Mouse (Mus musculus) urinary bladder, postnatal 0 days (tissue): ENCODE measurements around the gene Gm867. TPM values are rescaled to one million over a fixed set of nuclear protein-coding genes. Genes with fewer than 3 reads are reported as not detected.

Source experiments
- polyA plus RNA-seq: library from polyadenylated mRNA; unstranded; fragments of >200 nt; fragmentation: Nextera tagmentation; extraction: Ambion mirVana; gene quantifications from 2 replicates; pipeline ENCODE4 v1.2.1, GENCODE M21; 2015

The Gm867 gene
- 0.29 TPM in 1 of 2 replicates, not detected in the other for polyA plus RNA-seq

GRCm38 (mm10) chr10:75940520-75940919 is at the start of gene Gm867:
Gene Gm867, minus strand, starts transcription at chr10:75940672.

GRCm38 (mm10) chr10:75954381-75954811 is 13.9 kb upstream of the Gm867 start, which contains the start of gene Gm5134:
Gene Gm5134, plus strand, starts transcription at chr10:75954514.

GRCm38 (mm10) chr10:75942736-75943477 is 2.4 kb upstream of the Gm867 start, which contains the start of gene Vpreb3:
Gene Vpreb3, plus strand, starts transcription at chr10:75943057.

DNA sequence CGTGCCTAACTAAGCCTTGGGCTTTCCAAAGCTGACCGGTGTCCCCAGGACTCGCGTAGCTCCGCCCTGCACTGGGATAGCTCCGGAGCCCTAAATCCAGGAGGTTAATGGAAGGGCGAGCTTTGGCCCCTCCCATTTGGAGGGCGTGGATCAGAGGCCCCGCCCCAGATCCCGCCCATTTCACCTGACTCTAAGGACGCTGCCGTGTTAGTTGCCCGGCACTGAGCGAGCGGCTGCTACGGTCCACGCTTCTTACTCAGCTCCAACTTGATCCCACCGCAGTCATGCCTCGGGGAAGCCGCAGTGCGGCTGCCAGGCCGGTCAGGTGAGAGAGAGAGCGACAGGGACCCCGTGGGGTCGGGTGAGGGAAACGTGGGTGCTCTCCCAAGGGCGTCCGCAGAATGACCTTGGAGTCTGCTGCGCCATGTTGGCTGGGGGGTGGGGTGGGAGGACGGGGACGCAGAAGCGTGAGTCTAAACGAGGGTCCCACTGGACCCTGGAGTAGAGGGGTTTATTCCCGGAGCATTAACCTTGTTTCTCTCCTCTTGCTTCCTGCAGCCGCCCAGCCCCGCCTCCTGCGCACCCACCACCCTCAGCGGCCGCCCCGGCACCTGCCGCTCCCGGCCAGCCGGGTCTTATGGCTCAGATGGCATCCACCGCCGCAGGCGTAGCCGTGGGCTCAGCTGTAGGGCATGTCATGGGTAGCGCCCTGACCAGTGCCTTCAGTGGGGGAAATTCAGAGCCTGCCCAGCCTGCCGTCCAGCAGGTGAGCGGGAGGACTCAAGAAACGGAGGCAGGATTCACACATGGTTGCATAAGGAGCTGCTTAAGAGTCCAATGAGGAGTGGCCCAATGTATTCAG is 4.6 kb downstream of the Gm867 start, which contains the start of gene Mmp11:
TSS of gene Mmp11 (minus strand) at position 817 of the 862 bp plus-strand sequence.

DNA sequence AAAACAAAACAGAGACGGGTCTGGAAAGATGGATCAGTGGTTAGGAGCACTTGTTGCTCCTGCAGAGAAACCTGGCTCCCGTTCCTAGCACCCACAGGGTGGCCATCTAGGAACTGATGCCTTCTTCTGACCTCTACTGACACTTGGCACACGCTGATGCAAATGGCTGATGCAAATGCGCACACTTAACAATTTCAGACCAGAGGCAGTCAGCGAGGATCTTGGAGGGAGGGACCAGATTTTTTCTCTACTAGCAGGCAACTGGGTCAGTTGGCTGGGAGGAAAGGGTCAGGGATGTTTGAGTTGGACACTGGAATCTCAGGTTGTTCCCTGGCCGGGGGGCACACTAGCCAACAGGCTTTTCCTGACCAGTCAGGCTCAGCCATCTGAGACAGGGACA is 7.6 kb downstream of the Gm867 start, which contains the start of gene Chchd10:
TSS of gene Chchd10 (plus strand) at position 240 of the 400 bp plus-strand sequence.

GRCm38 (mm10) chr10:75921026-75921725 is 19.3 kb downstream of the Gm867 start, which contains the start of gene Smarcb1:
Gene Smarcb1, minus strand, starts transcription at chr10:75921617.

GRCm38 (mm10) chr10:75893089-75893750 is 47.3 kb downstream of the Gm867 start, which contains the start of gene Derl3:
Gene Derl3, plus strand, starts transcription at chr10:75893413.

Other genes starting within 250 kb of the Gm867 start
- 17.0 and 18.6 TPM in 2 replicates for gene Cabin1, start 176.3 kb downstream of the Gm867 start, polyA plus RNA-seq
- gene Ddt, start 167.3 kb downstream of the Gm867 start, polyA plus RNA-seq, result 45.8 and 51.8 TPM in 2 replicates
- 0.28 and 1.0 TPM in 2 replicates for gene Gm20441, start 159.7 kb downstream of the Gm867 start, polyA plus RNA-seq
- gene Gstt3, start 159.3 kb downstream of the Gm867 start, polyA plus RNA-seq, result 60.8 and 65.5 TPM in 2 replicates
- gene Gstt1, start 142.1 kb downstream of the Gm867 start, polyA plus RNA-seq, result 49.2 and 49.8 TPM in 2 replicates
- not detected in 2 replicates for gene Gstt4, start 118.1 kb downstream of the Gm867 start, polyA plus RNA-seq
- 21.6 and 26.6 TPM in 2 replicates for gene Gstt2, start 103.2 kb downstream of the Gm867 start, polyA plus RNA-seq
- 1,044 and 1,157 TPM in 2 replicates for gene Mif, start 80.4 kb downstream of the Gm867 start, polyA plus RNA-seq
- gene Derl3, start 47.3 kb downstream of the Gm867 start, polyA plus RNA-seq, result 0.48 and 1.1 TPM in 2 replicates
- 77.3 and 83.6 TPM in 2 replicates for gene Smarcb1, start 19.1 kb downstream of the Gm867 start, polyA plus RNA-seq
- gene Chchd10, start 7.5 kb downstream of the Gm867 start, polyA plus RNA-seq, result 120 and 128 TPM in 2 replicates
- 14.1 and 14.9 TPM in 2 replicates for gene Mmp11, start 4.2 kb downstream of the Gm867 start, polyA plus RNA-seq
- gene Vpreb3, start 2.4 kb upstream of the Gm867 start, polyA plus RNA-seq, result 0.36 TPM in 1 of 2 replicates, not detected in the other
- gene Gm5134, start 13.8 kb upstream of the Gm867 start, polyA plus RNA-seq, result not detected in 2 replicates
- gene Zfp280b, start 92.0 kb upstream of the Gm867 start, polyA plus RNA-seq, result 11.1 and 11.6 TPM in 2 replicates
- not detected in 2 replicates for gene Slc5a4b, start 170.3 kb upstream of the Gm867 start, polyA plus RNA-seq
- gene Slc5a4a, start 206.8 kb upstream of the Gm867 start, polyA plus RNA-seq, result not detected in 2 replicates